Mouse (Mus musculus) adrenal gland, postnatal 14 days (tissue): ENCODE data around the gene Radil. TPM values are rescaled to one million over a fixed set of nuclear protein-coding genes. Genes with fewer than 3 reads are reported as not detected.

Experiments
- DNase-seq: peaks from one replicate; pipeline ENCODE4 v3.0.0; 2021; ENCODE audit warnings: mixed read lengths
- total RNA-seq: library from RNA; stranded (reverse); gene quantifications from 2 replicates; pipeline ENCODE4 v1.2.3, GENCODE M21; 2021

The Radil gene
- total RNA-seq, 1 experiment from 2014 or later = 8.1 TPM

GRCm38 (mm10) chr5:142483581-142483980 is 67.3 kb downstream of the Radil start:
- no peak for DNase-seq

DNA sequence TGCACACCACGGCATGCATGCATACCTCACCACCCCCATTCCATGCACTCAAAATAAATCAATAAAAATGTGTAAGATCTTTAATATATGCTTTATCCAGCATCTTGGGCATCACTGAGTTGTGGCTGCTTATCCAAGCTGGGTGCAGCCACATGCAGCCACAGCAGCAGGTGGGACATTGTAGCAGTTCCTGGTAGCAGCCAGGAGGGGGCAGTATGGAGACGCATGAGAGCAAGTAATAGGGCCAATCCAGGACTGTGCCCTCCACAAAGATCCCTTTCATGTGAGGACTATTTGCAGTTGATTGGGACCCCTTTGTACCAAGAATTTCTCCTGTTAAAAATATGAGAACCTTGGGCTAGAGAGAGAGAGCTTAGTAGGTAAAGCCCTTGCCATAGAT is 68.4 kb downstream of the Radil start:
- peak; percentile 64 for DNase-seq

DNA sequence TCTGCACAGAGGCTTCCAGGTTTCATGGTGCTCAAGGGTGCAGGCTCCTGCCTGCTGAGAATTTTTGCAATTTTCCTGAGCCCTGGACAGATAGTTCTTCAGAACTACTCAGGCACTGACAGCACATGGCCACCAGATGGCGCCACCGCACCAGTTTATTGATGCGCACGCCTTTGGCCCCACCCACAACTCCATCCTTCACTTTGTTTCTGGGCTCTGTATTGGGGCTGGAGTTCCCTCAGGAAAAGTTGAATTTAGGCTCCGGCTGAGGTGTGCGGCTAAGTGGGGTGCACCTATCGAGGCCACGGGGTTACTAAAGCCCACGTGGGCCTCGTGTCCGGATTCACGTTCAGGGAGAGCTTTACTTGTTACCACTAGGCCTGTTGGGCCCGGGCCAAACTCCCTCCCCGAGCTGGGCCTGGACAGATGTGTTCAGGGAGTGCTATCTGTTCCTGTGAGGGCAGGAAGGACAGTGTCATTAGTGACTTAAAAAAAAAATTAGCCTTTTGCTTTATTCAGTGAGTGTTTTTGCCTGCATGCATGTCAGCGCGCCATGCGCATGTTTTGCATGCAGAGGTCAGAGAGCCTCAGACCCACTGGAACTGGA is 72.0 kb downstream of the Radil start:
- DNase-seq = peak; percentile 93

- no peak for DNase-seq
These were observed 72.9 kb downstream of the Radil start for GRCm38 (mm10) chr5:142477866-142478615.

GRCm38 (mm10) chr5:142477346-142477745 is 73.6 kb downstream of the Radil start:
- DNase-seq = peak; percentile 84

DNA sequence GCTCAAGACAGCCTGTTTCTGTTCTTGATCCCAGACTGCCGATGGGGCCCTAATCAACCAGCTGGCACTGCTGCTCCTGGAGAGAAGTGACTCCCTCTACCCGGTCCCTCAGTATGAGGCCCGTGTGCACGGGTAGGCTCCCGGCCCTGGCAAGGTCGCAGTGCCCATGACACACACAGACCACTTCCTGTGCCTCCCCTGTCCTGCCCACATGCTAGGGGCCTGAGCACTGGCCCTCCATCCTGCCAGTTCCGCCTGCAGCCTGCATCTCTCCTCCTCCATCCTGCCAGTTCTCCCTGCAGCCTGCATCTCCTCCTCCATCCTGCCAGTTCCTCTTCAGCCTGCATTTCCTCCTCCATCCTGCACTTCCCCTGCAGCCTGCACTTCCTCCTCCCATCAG is 75.2 kb downstream of the Radil start:
- no peak for DNase-seq

GRCm38 (mm10) chr5:142473696-142474095 is 77.2 kb downstream of the Radil start:
- DNase-seq = no peak

GRCm38 (mm10) chr5:142469796-142470195 is 81.1 kb downstream of the Radil start:
- DNase-seq = peak; percentile 82

- DNase-seq = no peak
These were observed 82.5 kb downstream of the Radil start for GRCm38 (mm10) chr5:142468375-142468774.

- peak; percentile 98 for DNase-seq
These were observed 87.1 kb downstream of the Radil start, which contains the start of gene Ap5z1 for GRCm38 (mm10) chr5:142463461-142464454. Gene Ap5z1 (plus strand): TSS chr5:142463944.

GRCm38 (mm10) chr5:142463011-142463410 is 87.9 kb downstream of the Radil start:
- DNase-seq = no peak

- DNase-seq = no peak
These were observed 88.3 kb downstream of the Radil start for GRCm38 (mm10) chr5:142462641-142462948.

GRCm38 (mm10) chr5:142461942-142462640 is 88.8 kb downstream of the Radil start:
- DNase-seq = no peak

- DNase-seq = no peak
These were observed 91.1 kb downstream of the Radil start for GRCm38 (mm10) chr5:142459834-142460233.

DNA sequence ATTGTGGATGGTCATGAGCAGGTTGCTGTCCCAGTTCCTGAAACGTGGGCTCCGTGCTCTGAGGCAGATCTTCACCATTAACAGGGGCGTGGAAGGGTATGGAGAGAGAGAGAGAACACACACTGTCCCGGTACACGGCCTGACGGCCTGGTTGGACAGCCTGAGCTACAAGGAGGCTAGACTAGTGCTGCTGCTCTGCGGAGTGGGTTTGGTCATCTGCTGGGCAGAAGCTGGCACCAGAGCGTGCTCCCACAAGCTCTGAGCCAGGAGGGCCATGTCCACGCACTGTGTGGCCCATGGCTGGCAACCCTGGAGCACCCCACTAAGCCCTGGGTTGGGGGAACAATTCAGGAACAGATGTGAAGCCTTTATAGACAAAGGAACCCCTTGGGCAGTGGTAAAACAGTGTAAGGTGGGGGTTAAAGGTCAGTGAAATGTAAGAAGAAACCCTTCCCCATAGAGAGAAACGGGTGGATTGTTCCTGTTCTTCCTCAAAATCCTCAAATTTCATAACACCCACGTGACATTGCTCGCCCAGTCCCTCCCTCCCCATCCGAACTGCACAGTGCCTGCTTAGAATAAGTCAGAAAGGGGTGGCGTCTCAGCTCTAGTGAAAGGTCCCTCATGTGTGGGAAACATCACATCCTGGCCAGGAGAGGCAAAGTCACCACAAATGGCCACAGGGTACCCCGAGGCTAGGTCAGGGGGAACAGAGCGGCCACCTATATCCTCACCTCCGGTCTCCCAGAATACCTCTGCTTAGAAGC is 91.9 kb downstream of the Radil start:
- DNase-seq = no peak

- DNase-seq = peak; percentile 55
These were observed 93.6 kb downstream of the Radil start for GRCm38 (mm10) chr5:142457345-142457744.

DNA sequence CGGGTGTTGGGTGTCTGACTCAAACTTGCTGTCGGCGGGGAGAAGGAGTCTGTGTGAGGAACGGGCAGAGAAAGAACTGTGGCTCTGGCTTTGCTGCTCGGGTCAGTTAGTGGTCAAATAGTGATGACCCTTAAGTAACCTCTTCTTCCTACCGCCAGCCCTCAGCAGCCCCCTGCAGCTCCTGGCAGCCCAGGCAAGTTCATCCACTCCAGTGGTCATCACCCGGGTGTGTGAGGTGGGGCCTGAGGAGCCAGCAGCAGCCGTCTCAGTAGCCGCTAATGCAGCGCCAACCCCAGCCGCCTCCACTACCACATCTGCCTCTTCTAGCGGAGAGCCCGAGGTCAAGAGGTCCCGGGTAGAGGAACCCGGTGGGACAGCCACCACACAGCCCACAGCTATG is 94.6 kb downstream of the Radil start:
- DNase-seq = no peak

- DNase-seq = no peak
These were observed 97.2 kb downstream of the Radil start for GRCm38 (mm10) chr5:142453742-142454141.

- DNase-seq = no peak
These were observed 99.1 kb downstream of the Radil start for GRCm38 (mm10) chr5:142451759-142452158.

DNA sequence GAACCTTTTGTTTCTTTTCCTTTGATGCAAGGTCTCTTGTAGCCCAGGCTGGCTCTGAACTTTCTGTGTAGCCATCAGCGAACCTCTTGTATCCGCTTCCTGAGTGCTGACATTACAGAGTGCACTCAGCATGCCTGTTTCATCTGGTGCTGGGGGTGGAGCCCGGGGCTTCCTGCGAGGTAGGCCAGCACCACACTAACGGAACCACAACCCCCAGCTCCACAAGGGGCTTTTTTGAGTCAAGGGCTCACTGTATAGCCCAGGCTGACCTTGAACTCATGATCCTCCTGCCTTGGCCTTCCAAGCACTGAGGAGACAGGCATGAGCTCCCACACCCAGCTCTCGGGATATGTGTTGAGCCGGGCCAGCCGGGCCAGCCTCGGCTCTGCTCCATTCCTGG is 100.1 kb downstream of the Radil start:
- DNase-seq = no peak

DNA sequence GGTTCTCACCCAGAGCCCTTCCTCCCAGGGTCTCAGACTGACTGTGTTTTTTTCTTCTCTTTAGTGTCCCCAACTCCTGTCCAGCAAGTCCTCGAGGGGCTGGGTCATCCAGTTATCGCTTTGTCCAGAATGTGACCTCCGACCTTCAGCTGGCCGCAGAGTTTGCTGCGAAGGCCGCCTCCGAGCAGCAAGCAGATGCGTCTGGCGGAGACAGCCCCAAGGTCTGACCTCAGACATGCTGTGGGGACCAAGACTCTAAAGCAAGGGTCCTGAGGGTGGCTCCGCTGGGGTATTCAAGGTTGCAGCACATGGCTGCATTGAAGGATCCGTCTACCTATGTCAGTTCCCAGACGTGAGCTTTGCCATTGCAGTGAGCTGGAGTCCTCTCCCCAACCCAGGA is 102.3 kb downstream of the Radil start:
- no peak for DNase-seq
